Mouse (Mus musculus): Measurements from ENCODE around the gene Fmo1.
"Not testable (repeated sequence)": the region's sequence is repeated elsewhere in the genome, so short reads cannot be mapped to it uniquely, and the experiment has no call there.

Gene Fmo1

GRCm38 (mm10) chr1:162792306-162793044 is 73.9 kb downstream of the Fmo1 start:
- DNase-seq (ENCODE audit: low spot score in 2 of 2): no peak

DNA sequence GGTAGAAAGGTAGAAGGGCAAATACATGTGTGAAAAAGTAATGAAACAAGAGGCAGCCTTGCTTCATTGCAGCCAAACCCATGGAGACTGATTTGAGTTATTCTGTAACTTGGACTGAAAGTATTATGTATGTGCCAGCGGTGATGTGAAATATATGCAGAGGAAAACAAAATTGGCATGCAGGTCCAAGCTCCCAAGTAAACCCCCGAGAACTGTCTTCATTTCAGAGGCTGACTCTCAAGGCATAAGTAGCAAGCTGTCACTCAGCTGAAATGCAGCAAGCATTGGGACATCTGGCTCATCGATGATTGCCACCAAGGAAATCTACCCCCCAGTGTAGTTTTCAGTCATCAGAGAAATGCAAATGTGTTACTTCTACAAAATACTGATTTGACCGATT is 81.2 kb downstream of the Fmo1 start:
- DNase-seq (ENCODE audit: low spot score in 2 of 2): no peak

- no peak for DNase-seq (ENCODE audit: low spot score in 2 of 2)
These were observed 82.7 kb downstream of the Fmo1 start for GRCm38 (mm10) chr1:162783669-162784248.

GRCm38 (mm10) chr1:162781035-162781434 is 85.4 kb downstream of the Fmo1 start:
- DNase-seq (ENCODE audit: low spot score in 2 of 2): not testable (repeated sequence)
